Mouse (Mus musculus): ENCODE measurements around the gene Rnf144b. TPM values are rescaled to one million over a fixed set of nuclear protein-coding genes. Genes with fewer than 3 reads are reported as not detected.

Rnf144b gene
- polyA plus RNA-seq, 1 experiment from 2014 or later = 1.2 TPM

- Histone ChIP-seq H3K36me3 (ENCODE audit: control insufficient read depth, insufficient read depth, low read length) (no peaks in the 10 kb centered on the region), H3K4me2 (ENCODE audit: low read length) (no peak overlapping the region), H3K9ac (ENCODE audit: low read length) (no peak overlapping the region), H3K27me3 (replicated peaks; ENCODE audit: control insufficient read depth, insufficient read depth, low read length) (peaks cover 18% of the 10 kb centered on the region), H3K4me1 (replicated peaks; ENCODE audit: control insufficient read depth, insufficient read depth, low read length) (0 out of 2 replicates have a peak, but pooled peaks cover 4% of the 10 kb centered on the region), H3K27ac (ENCODE audit: low read depth) (no peak overlapping the region), H3K4me3 (ENCODE audit: low read depth, low read length) (no peak overlapping the region), H3K9me3 (ENCODE audit: control insufficient read depth, low read length) (no peaks in the 10 kb centered on the region)
- 47% methylated on average over 2 of the region's 2 CpGs for WGBS
- DNase-seq (ENCODE audit: low spot score) (no peak), ATAC-seq (replicated peaks; ENCODE audit: low FRiP score, low TSS enrichment, low read depth) (no peak)
These were observed 69.7 kb downstream of the Rnf144b start for GRCm38 (mm10) chr13:47192200-47192599.

- H3K27me3 ChIP-seq (replicated peaks; ENCODE audit: control insufficient read depth, insufficient read depth, low read length) = peaks cover 18% of the 10 kb centered on the region
- no peak overlapping the region for H3K9ac ChIP-seq (ENCODE audit: low read length)
- H3K36me3 ChIP-seq (ENCODE audit: control insufficient read depth, insufficient read depth, low read length) = no peaks in the 10 kb centered on the region
- DNase-seq (ENCODE audit: low spot score) = no peak
- H3K4me2 ChIP-seq (ENCODE audit: low read length) = peak overlapping the region; percentile 60; the same call in 1 of the 2 replicates
- no peak for ATAC-seq (replicated peaks; ENCODE audit: low FRiP score, low TSS enrichment, low read depth)
- WGBS = 54% methylated on average over 5 of the region's 5 CpGs
- 0 out of 2 replicates have a peak overlapping the region, but pooled peaks have one; percentile 27 for H3K27ac ChIP-seq (ENCODE audit: low read depth)
- 0 out of 2 replicates have a peak, but pooled peaks cover 4% of the 10 kb centered on the region for H3K4me1 ChIP-seq (replicated peaks; ENCODE audit: control insufficient read depth, insufficient read depth, low read length)
- H3K4me3 ChIP-seq (ENCODE audit: low read depth, low read length) = no peak overlapping the region
- H3K9me3 ChIP-seq (ENCODE audit: control insufficient read depth, low read length) = no peaks in the 10 kb centered on the region
These were observed 70.3 kb downstream of the Rnf144b start for GRCm38 (mm10) chr13:47192771-47193170.

GRCm38 (mm10) chr13:47193326-47194153 lies 71.1 kb downstream of the Rnf144b start:
- 5% methylated on average over 32 of the region's 32 CpGs for WGBS
- Histone ChIP-seq H3K27me3 (replicated peaks; ENCODE audit: control insufficient read depth, insufficient read depth, low read length) (peaks cover 18% of the 10 kb centered on the region), H3K36me3 (ENCODE audit: control insufficient read depth, insufficient read depth, low read length) (no peaks in the 10 kb centered on the region), H3K9me3 (ENCODE audit: control insufficient read depth, low read length) (no peaks in the 10 kb centered on the region), H3K9ac (ENCODE audit: low read length) (0 out of 2 replicates have a peak overlapping the region, but pooled peaks have one; percentile 20), H3K4me2 (ENCODE audit: low read length) (peak overlapping the region; percentile 60), H3K4me3 (ENCODE audit: low read depth, low read length) (peak overlapping the region; percentile 35), H3K4me1 (replicated peaks; ENCODE audit: control insufficient read depth, insufficient read depth, low read length) (0 out of 2 replicates have a peak, but pooled peaks cover 4% of the 10 kb centered on the region), H3K27ac (ENCODE audit: low read depth) (0 out of 2 replicates have a peak overlapping the region, but pooled peaks have one; percentile 28)
- DNase-seq (ENCODE audit: low spot score) = peak; percentile 82
- ATAC-seq (replicated peaks; ENCODE audit: low FRiP score, low TSS enrichment, low read depth) = peak; percentile 80

GRCm38 (mm10) chr13:47194695-47195094 lies 72.2 kb downstream of the Rnf144b start:
- H3K4me1 ChIP-seq (replicated peaks; ENCODE audit: control insufficient read depth, insufficient read depth, low read length) = 0 out of 2 replicates have a peak, but pooled peaks cover 4% of the 10 kb centered on the region
- no peaks in the 10 kb centered on the region for H3K9me3 ChIP-seq (ENCODE audit: control insufficient read depth, low read length)
- no peak for DNase-seq (ENCODE audit: low spot score)
- H3K4me2 ChIP-seq (ENCODE audit: low read length) = peak overlapping the region; percentile 60
- no peak overlapping the region for H3K9ac ChIP-seq (ENCODE audit: low read length)
- ATAC-seq (replicated peaks; ENCODE audit: low FRiP score, low TSS enrichment, low read depth) = no peak
- H3K36me3 ChIP-seq (ENCODE audit: control insufficient read depth, insufficient read depth, low read length) = no peaks in the 10 kb centered on the region
- peak overlapping the region; percentile 35 for H3K4me3 ChIP-seq (ENCODE audit: low read depth, low read length)
- H3K27me3 ChIP-seq (replicated peaks; ENCODE audit: control insufficient read depth, insufficient read depth, low read length) = peaks cover 18% of the 10 kb centered on the region
- 20% methylated on average over 11 of the region's 11 CpGs for WGBS
- H3K27ac ChIP-seq (ENCODE audit: low read depth) = no peak overlapping the region

- Histone ChIP-seq H3K9ac (ENCODE audit: low read length) (no peak overlapping the region), H3K4me1 (replicated peaks; ENCODE audit: control insufficient read depth, insufficient read depth, low read length) (0 out of 2 replicates have a peak, but pooled peaks cover 4% of the 10 kb centered on the region), H3K4me3 (ENCODE audit: low read depth, low read length) (no peak overlapping the region), H3K9me3 (ENCODE audit: control insufficient read depth, low read length) (no peaks in the 10 kb centered on the region), H3K36me3 (ENCODE audit: control insufficient read depth, insufficient read depth, low read length) (no peaks in the 10 kb centered on the region), H3K4me2 (ENCODE audit: low read length) (no peak overlapping the region), H3K27me3 (replicated peaks; ENCODE audit: control insufficient read depth, insufficient read depth, low read length) (peaks cover 18% of the 10 kb centered on the region), H3K27ac (ENCODE audit: low read depth) (no peak overlapping the region)
- DNase-seq (ENCODE audit: low spot score) = no peak
- ATAC-seq (replicated peaks; ENCODE audit: low FRiP score, low TSS enrichment, low read depth) = no peak
- WGBS = 37% methylated on average over 4 of the region's 4 CpGs
These were observed 73.0 kb downstream of the Rnf144b start for GRCm38 (mm10) chr13:47195491-47195890.

GRCm38 (mm10) chr13:47200011-47200670 lies 77.7 kb downstream of the Rnf144b start:
- H3K9ac ChIP-seq (ENCODE audit: low read length) = no peak overlapping the region
- no peak overlapping the region for H3K4me3 ChIP-seq (ENCODE audit: low read depth, low read length)
- H3K9me3 ChIP-seq (ENCODE audit: control insufficient read depth, low read length) = no peaks in the 10 kb centered on the region
- DNase-seq (ENCODE audit: low spot score) (no peak), ATAC-seq (replicated peaks; ENCODE audit: low FRiP score, low TSS enrichment, low read depth) (no peak)
- WGBS = 56% methylated on average over 12 of the region's 12 CpGs
- H3K27ac ChIP-seq (ENCODE audit: low read depth) = no peak overlapping the region
- H3K27me3 ChIP-seq (replicated peaks; ENCODE audit: control insufficient read depth, insufficient read depth, low read length) = peaks cover 7% of the 10 kb centered on the region; the same call in 1 of the 2 replicates
- no peaks in the 10 kb centered on the region for H3K36me3 ChIP-seq (ENCODE audit: control insufficient read depth, insufficient read depth, low read length)
- H3K4me1 ChIP-seq (replicated peaks; ENCODE audit: control insufficient read depth, insufficient read depth, low read length) = no peaks in the 10 kb centered on the region
- no peak overlapping the region for H3K4me2 ChIP-seq (ENCODE audit: low read length)

- Histone ChIP-seq H3K27me3 (replicated peaks; ENCODE audit: control insufficient read depth, insufficient read depth, low read length) (no peaks in the 10 kb centered on the region), H3K4me3 (ENCODE audit: low read depth, low read length) (no peak overlapping the region), H3K36me3 (ENCODE audit: control insufficient read depth, insufficient read depth, low read length) (no peaks in the 10 kb centered on the region), H3K27ac (ENCODE audit: low read depth) (no peak overlapping the region; the same call in 1 of the 2 replicates), H3K9ac (ENCODE audit: low read length) (no peak overlapping the region), H3K9me3 (ENCODE audit: control insufficient read depth, low read length) (peaks cover 4% of the 10 kb centered on the region; the same call in 1 of the 2 replicates), H3K4me2 (ENCODE audit: low read length) (no peak overlapping the region), H3K4me1 (replicated peaks; ENCODE audit: control insufficient read depth, insufficient read depth, low read length) (no peaks in the 10 kb centered on the region)
- WGBS = 36% methylated on average over 13 of the region's 13 CpGs
- DNase-seq (ENCODE audit: low spot score) = no peak
- no peak for ATAC-seq (replicated peaks; ENCODE audit: low FRiP score, low TSS enrichment, low read depth)
These were observed 79.6 kb downstream of the Rnf144b start for GRCm38 (mm10) chr13:47201962-47202624.

GRCm38 (mm10) chr13:47210496-47210895 lies 88.0 kb downstream of the Rnf144b start:
- no peaks in the 10 kb centered on the region for H3K4me1 ChIP-seq (replicated peaks; ENCODE audit: control insufficient read depth, insufficient read depth, low read length)
- no peak overlapping the region for H3K4me3 ChIP-seq (ENCODE audit: low read depth, low read length)
- no peak overlapping the region for H3K4me2 ChIP-seq (ENCODE audit: low read length)
- WGBS = 69% methylated on average over 4 of the region's 4 CpGs
- DNase-seq (ENCODE audit: low spot score) (no peak), ATAC-seq (replicated peaks; ENCODE audit: low FRiP score, low TSS enrichment, low read depth) (no peak)
- H3K9me3 ChIP-seq (ENCODE audit: control insufficient read depth, low read length) = peaks cover 4% of the 10 kb centered on the region; the same call in 1 of the 2 replicates
- no peaks in the 10 kb centered on the region for H3K27me3 ChIP-seq (replicated peaks; ENCODE audit: control insufficient read depth, insufficient read depth, low read length)
- no peak overlapping the region for H3K27ac ChIP-seq (ENCODE audit: low read depth)
- no peak overlapping the region for H3K9ac ChIP-seq (ENCODE audit: low read length)
- H3K36me3 ChIP-seq (ENCODE audit: control insufficient read depth, insufficient read depth, low read length) = no peaks in the 10 kb centered on the region

Measured in intestine, embryonic 14.5 days (tissue).